Mouse (Mus musculus): ENCODE results near the gene Mef2b.

DNA sequence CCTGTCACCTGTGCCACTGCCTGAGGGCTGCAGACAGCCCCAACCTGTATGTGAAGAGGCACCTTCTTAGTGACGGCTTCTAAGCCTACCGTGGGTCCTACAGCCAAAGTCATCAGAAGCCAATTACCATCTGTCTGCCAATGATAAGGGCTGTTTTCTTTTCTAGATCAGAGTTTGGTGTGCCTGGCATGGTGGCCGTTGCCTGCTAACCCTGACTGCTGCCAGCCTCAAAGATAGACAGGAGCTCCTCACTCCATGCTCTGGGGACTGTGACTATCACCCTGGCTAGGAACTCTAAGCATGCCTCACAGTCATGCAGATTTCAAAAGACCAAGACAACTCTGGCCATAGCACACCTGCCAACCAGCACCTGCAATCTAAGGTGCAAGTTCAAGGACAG is 61.9 kb downstream of the Mef2b start:
- no peak for TF ChIP-seq CTCF (IDR thresholded peaks at IDR 0.05)
- TF ChIP-seq EP300 (IDR thresholded peaks at IDR 0.05): no peak

Measured in lung, postnatal 0 days (tissue).